Mouse (Mus musculus): ENCODE measurements around the gene Gm20929. TPM values are rescaled to one million over a fixed set of nuclear protein-coding genes. Genes with fewer than 3 reads are reported as not detected.
"Not testable (repeated sequence)": the region's sequence is repeated elsewhere in the genome, so short reads cannot be mapped to it uniquely, and the experiment has no call there.

The Gm20929 gene
- polyA plus RNA-seq (2014; fragmentation: Nextera tagmentation; extraction: Ambion mirVana): not detected in 2 replicates

GRCm38 (mm10) chrY:53843649-53844048, at the start of gene Gm20929:
Gene Gm20929 (plus strand): TSS chrY:53843949.
- WGBS: no CpG with 5 or more reads among the region's 6 CpGs
- not testable (repeated sequence) for H3K36me3 ChIP-seq (ENCODE audit: control insufficient read depth, insufficient read depth, low read length); H3K4me2 ChIP-seq (ENCODE audit: low read length); H3K4me1 ChIP-seq (ENCODE audit: control insufficient read depth in 2 of 2, insufficient read depth in 2 of 2, low read length in 2 of 2); H3K9me3 ChIP-seq (ENCODE audit: control insufficient read depth, low read length); ATAC-seq (ENCODE audit: insufficient number of reproducible peaks, insufficient read depth, low FRiP score, low read depth); H3K9ac ChIP-seq (ENCODE audit: low read length); H3K27ac ChIP-seq (replicated peaks in 1 of 2; ENCODE audit: control insufficient read depth in 1 of 2, insufficient read depth in 1 of 2, low read depth in 2 of 2, low read length in 2 of 2); H3K27me3 ChIP-seq (ENCODE audit: control insufficient read depth, insufficient read depth, low read length); H3K4me3 ChIP-seq (ENCODE audit: control insufficient read depth in 1 of 2, insufficient read depth in 1 of 2, low read depth in 1 of 2, low read length in 2 of 2)
